11 mouse cellular contexts compared by ENCODE assay signal in genomic region chr3:59312610-59313009, GRCm38 (mm10). TPM values are rescaled to one million over a fixed set of nuclear protein-coding genes. Genes with fewer than 3 reads are reported as not detected.
DNase-seq lines count a peak whose midpoint lies in the region; TF ChIP-seq lines count a peak whose summit lies in the region.
"Had no signal": no experiment of that assay in that cellular context is flagged by ENCODE, and none has a peak within 500 bp of the region (broad histone marks: within the 10 kb centered on the region; RNA-seq: fewer than 3 reads in every experiment).

No protein-coding gene starts in this region.

- no peak for TF ChIP-seq CTCF in gastrocnemius, adult 2 months (IDR thresholded peaks at IDR 0.05)

- intact Hi-C loops in gastrocnemius, adult 2 months (cut with DNase I): no loop called here

- H3K27ac ChIP-seq in gastrocnemius, adult 2 months: no peak overlapping the region
- H3K27ac ChIP-seq: liver, embryonic 15.5 days had no signal

- no peak overlapping the region for H3K4me3 ChIP-seq in gastrocnemius, adult 2 months
- H3K4me3 ChIP-seq: erythroblast, embryonic 14.5 days; liver, embryonic 15.5 days had no signal

- DNase-seq in gastrocnemius, adult 2 months: peak; percentile 38
- DNase-seq in gastrocnemius, postnatal 4 days (ENCODE audit: low spot score in 2 of 2): no peak
- DNase-seq in right cerebral cortex, adult 2 months (ENCODE audit: low spot score in 2 of 2): peak; percentile 54 to 56
- no peak for DNase-seq in right cerebral cortex, postnatal 10 days (ENCODE audit: low spot score in 2 of 2)
- peak; percentile 17 for DNase-seq in layer of hippocampus, postnatal 25 days (ENCODE audit: extremely low spot score in 1 of 2, low spot score in 1 of 2)
- DNase-seq in telencephalon, adult 2 months (ENCODE audit: low read depth, low spot score): peak; percentile 55
- no peak for DNase-seq in yolk sac, embryonic 10.5 days (ENCODE audit: low spot score)
- DNase-seq in kidney, adult 8-10 months: no peak
- DNase-seq: thymus, postnatal 25 days had no signal

RNA-seq across cellular contexts. Expression of gene Igsf10, which starts 31.6 kb away (rescaled TPM):
- total RNA-seq in gastrocnemius, adult 2 months (2021): 1 to 10 TPM; 1.3 to 4.3 TPM
- 10 to 100 TPM; 38.9 to 45.0 TPM for total RNA-seq in gastrocnemius, postnatal 4 days (2021)
- total RNA-seq in layer of hippocampus, postnatal 25 days (2021): 1 to 10 TPM; 2.5 to 2.6 TPM

RNA-seq across cellular contexts. Expression of gene P2ry12, which starts 49.9 kb away (rescaled TPM):
- total RNA-seq in gastrocnemius, adult 2 months (2021): under 1 TPM; 0.38 to 0.42 TPM
- 1 to 10 TPM; 4.0 TPM for total RNA-seq in gastrocnemius, postnatal 4 days (2021)
- total RNA-seq in layer of hippocampus, postnatal 25 days (2021): 10 to 100 TPM; 45.8 to 52.1 TPM

Comparison
In these comparisons a context has a peak if more than half of its experiments do, and no peak if none do; other contexts are left out.
1. DNase-seq: peak in gastrocnemius, adult 2 months (single experiment), right cerebral cortex, adult 2 months (2 of 2), layer of hippocampus, postnatal 25 days (2 of 2) and telencephalon, adult 2 months (single experiment); none in gastrocnemius, postnatal 4 days (0 of 2), right cerebral cortex, postnatal 10 days (0 of 2), yolk sac, embryonic 10.5 days (single experiment) and kidney, adult 8-10 months (0 of 2).
2. RNA of gene Igsf10, which starts 31.6 kb away (total RNA-seq): 38.9 to 45.0 TPM in gastrocnemius, postnatal 4 days; 1.3 to 4.3 TPM in gastrocnemius, adult 2 months and 2.5 to 2.6 TPM in layer of hippocampus, postnatal 25 days; every median in the first group is over 4 times any median in the second.
3. RNA of gene P2ry12, which starts 49.9 kb away (total RNA-seq): 45.8 to 52.1 TPM in layer of hippocampus, postnatal 25 days; 4.0 TPM in gastrocnemius, postnatal 4 days and 0.38 to 0.42 TPM in gastrocnemius, adult 2 months; every median in the first group is over 4 times any median in the second.